Mouse (Mus musculus) neural tube, embryonic 11.5 days (tissue): Measurements from ENCODE around the gene Cgas. TPM values are rescaled to one million over a fixed set of nuclear protein-coding genes. Genes with fewer than 3 reads are reported as not detected.
"Not testable (repeated sequence)": the region's sequence is repeated elsewhere in the genome, so short reads cannot be mapped to it uniquely, and the experiment has no call there.

ENCODE experiments used
- ATAC-seq: fragments of 200-750 bp; cut with Nextera tagmentation; 2 replicates; pipeline ENCODE4 v1.8.0; 2017; ENCODE audit warnings: moderate number of reproducible peaks, mild to moderate bottlenecking, moderate TSS enrichment, moderate library complexity; ENCODE audit not compliant: insufficient read depth, low FRiP score, low TSS enrichment
- DNase-seq: peaks from one replicate; pipeline ENCODE4 v3.0.0-alpha.2; 2015; ENCODE audit warnings: low spot score
- H3K27ac ChIP-seq: fragments of 300-500 bp; sonication (generic); 2 replicates; pipeline ENCODE4 v1.5.1; 2014; ENCODE audit warnings: low read depth, mild to moderate bottlenecking, low read length
- H3K27me3 ChIP-seq: fragments of 300-500 bp; sonication (generic); 2 replicates; pipeline ENCODE4 v1.6.1; 2014; ENCODE audit warnings: mild to moderate bottlenecking, low read length, mixed read lengths; ENCODE audit not compliant: control insufficient read depth, insufficient read depth
- H3K36me3 ChIP-seq: fragments of 300-500 bp; sonication (generic); 2 replicates; pipeline ENCODE4 v1.6.1; 2014; ENCODE audit warnings: mild to moderate bottlenecking, low read length, moderate library complexity, mixed read lengths; ENCODE audit not compliant: control insufficient read depth, insufficient read depth
- H3K4me1 ChIP-seq: fragments of 300-500 bp; sonication (generic); 2 replicates; pipeline ENCODE4 v1.6.1; 2014; ENCODE audit warnings: low read length, mixed read lengths; ENCODE audit not compliant: control insufficient read depth, insufficient read depth
- H3K4me2 ChIP-seq: fragments of 300-500 bp; sonication (generic); 2 replicates; pipeline ENCODE4 v1.6.1; 2014; ENCODE audit warnings: low read depth, mild to moderate bottlenecking, moderate library complexity
- H3K4me3 ChIP-seq: fragments of 300-500 bp; sonication (generic); 2 replicates; pipeline ENCODE4 v1.5.1; 2014; ENCODE audit warnings: low read depth, low read length
- H3K9ac ChIP-seq: fragments of 300-500 bp; sonication (generic); 2 replicates; pipeline ENCODE4 v1.6.1; 2014; ENCODE audit warnings: mild to moderate bottlenecking, low read length
- H3K9me3 ChIP-seq: fragments of 300-500 bp; sonication (generic); 2 replicates; pipeline ENCODE4 v1.6.1; 2016; ENCODE audit warnings: low read length; ENCODE audit not compliant: control insufficient read depth
- WGBS: fragments of 180-500 bp; shearing (Covaris S2); extraction: QIAGEN DNeasy Blood & Tissue Kit; methylation state at CpG from one replicate; pipeline ENCODE4 v1.1.7; 2014; 5-methylcytosine and 5-hydroxymethylcytosine counted together
- polyA plus RNA-seq: library from polyadenylated mRNA; unstranded; fragments of >200 nt; fragmentation: Nextera tagmentation; extraction: Ambion mirVana; gene quantifications from 2 replicates; pipeline ENCODE4 v1.2.1, GENCODE M21; 2014

Cgas gene
- polyA plus RNA-seq, 1 experiment from 2014 or later: 0.93 TPM

- Histone ChIP-seq H3K9me3 (no peaks in the 10 kb centered on the region), H3K9ac (peak overlapping the region; percentile 100), H3K27me3 (no peaks in the 10 kb centered on the region), H3K4me1 (peaks cover 3% of the 10 kb centered on the region; the same call in 1 of the 2 replicates), H3K36me3 (peaks cover 8% of the 10 kb centered on the region; the same call in 1 of the 2 replicates), H3K4me3 (peak overlapping the region; percentile 99), H3K4me2 (peak overlapping the region; percentile 60), H3K27ac (peak overlapping the region; percentile 96)
- DNase-seq (peak; percentile 77), ATAC-seq (peak; percentile 13)
- WGBS: under 1% methylated on average over 45 of the region's 46 CpGs
Observed at GRCm38 (mm10) chr9:78480706-78481358, 37.8 kb upstream of the Cgas start.

GRCm38 (mm10) chr9:78480227-78480626, 37.2 kb upstream of the Cgas start:
- H3K27me3 ChIP-seq, H3K9me3 ChIP-seq, H3K4me1 ChIP-seq, H3K36me3 ChIP-seq, ATAC-seq, DNase-seq: not testable (repeated sequence)
- Histone ChIP-seq H3K9ac (peak overlapping the region; percentile 100), H3K4me3 (peak overlapping the region; percentile 99), H3K27ac (peak overlapping the region; percentile 96), H3K4me2 (peak overlapping the region; percentile 60)
- 2% methylated on average over 13 of the region's 13 CpGs for WGBS

- not testable (repeated sequence) for H3K4me1 ChIP-seq, H3K9me3 ChIP-seq, H3K27me3 ChIP-seq, H3K36me3 ChIP-seq, ATAC-seq, H3K27ac ChIP-seq, DNase-seq
- peak overlapping the region; percentile 99 for H3K4me3 ChIP-seq
- H3K9ac ChIP-seq: peak overlapping the region; percentile 49
- 34% methylated on average over 8 of the region's 8 CpGs for WGBS
- peak overlapping the region; percentile 60 for H3K4me2 ChIP-seq
Observed at GRCm38 (mm10) chr9:78479308-78479707, 36.3 kb upstream of the Cgas start.

- DNase-seq, H3K36me3 ChIP-seq, ATAC-seq, H3K4me2 ChIP-seq, H3K27me3 ChIP-seq, H3K27ac ChIP-seq, H3K9me3 ChIP-seq, H3K4me3 ChIP-seq, H3K4me1 ChIP-seq, H3K9ac ChIP-seq: not testable (repeated sequence)
- WGBS: 57% methylated on average over 1 of the region's 1 CpGs
Observed at GRCm38 (mm10) chr9:78478009-78478605, 35.1 kb upstream of the Cgas start.

- DNase-seq (no peak), ATAC-seq (no peak)
- Histone ChIP-seq H3K4me1 (no peaks in the 10 kb centered on the region), H3K9me3 (no peaks in the 10 kb centered on the region), H3K27ac (no peak overlapping the region), H3K9ac (no peak overlapping the region), H3K4me3 (no peak overlapping the region), H3K27me3 (no peaks in the 10 kb centered on the region), H3K4me2 (no peak overlapping the region), H3K36me3 (peaks cover 8% of the 10 kb centered on the region; the same call in 1 of the 2 replicates)
- 3% methylated on average over 5 of the region's 5 CpGs for WGBS
Observed at GRCm38 (mm10) chr9:78477021-78477551, 34.0 kb upstream of the Cgas start.

- DNase-seq (no peak), ATAC-seq (0 out of 2 replicates have a peak, but pooled peaks have one; percentile 3)
- H3K27ac ChIP-seq: no peak overlapping the region
- H3K4me1 ChIP-seq: no peaks in the 10 kb centered on the region
- H3K4me2 ChIP-seq: no peak overlapping the region
- peaks cover 8% of the 10 kb centered on the region; the same call in 1 of the 2 replicates for H3K36me3 ChIP-seq
- no peaks in the 10 kb centered on the region for H3K27me3 ChIP-seq
- H3K4me3 ChIP-seq: no peak overlapping the region
- H3K9me3 ChIP-seq: no peaks in the 10 kb centered on the region
- no peak overlapping the region for H3K9ac ChIP-seq
- WGBS: 17% methylated on average over 1 of the region's 1 CpGs
Observed at GRCm38 (mm10) chr9:78476531-78477020, 33.5 kb upstream of the Cgas start.

- WGBS: 90% methylated on average over 4 of the region's 4 CpGs
- no peak for ATAC-seq
- no peak for DNase-seq
- no peaks in the 10 kb centered on the region for H3K9me3 ChIP-seq
- H3K4me3 ChIP-seq: no peak overlapping the region
- H3K27ac ChIP-seq: no peak overlapping the region
- H3K9ac ChIP-seq: no peak overlapping the region
- H3K36me3 ChIP-seq: peaks cover 8% of the 10 kb centered on the region
- no peaks in the 10 kb centered on the region for H3K27me3 ChIP-seq
- H3K4me1 ChIP-seq: no peaks in the 10 kb centered on the region
- no peak overlapping the region for H3K4me2 ChIP-seq
Observed at GRCm38 (mm10) chr9:78475873-78476272, 32.8 kb upstream of the Cgas start.

GRCm38 (mm10) chr9:78475383-78475780, 32.3 kb upstream of the Cgas start:
- no peak overlapping the region for H3K9ac ChIP-seq
- no peaks in the 10 kb centered on the region for H3K4me1 ChIP-seq
- no peak overlapping the region for H3K4me3 ChIP-seq
- H3K9me3 ChIP-seq: no peaks in the 10 kb centered on the region
- no peak overlapping the region for H3K4me2 ChIP-seq
- no peak for DNase-seq
- WGBS: 95% methylated on average over 2 of the region's 2 CpGs
- H3K27me3 ChIP-seq: no peaks in the 10 kb centered on the region
- peaks cover 10% of the 10 kb centered on the region for H3K36me3 ChIP-seq
- no peak for ATAC-seq
- H3K27ac ChIP-seq: no peak overlapping the region
